Mouse (Mus musculus) testis, adult 2 months (tissue): ENCODE data around the gene Ccl11.

Experiments
- CTCF ChIP-seq: fragments of 200-500 bp; IDR thresholded peaks from 2 replicates; pipeline ENCODE4 v1.5.1; 2012; ENCODE audit warnings: low read depth, mild to moderate bottlenecking, inconsistent platforms, low read length, moderate library complexity; ENCODE audit not compliant: control insufficient read depth, insufficient read depth, insufficient replicate concordance
- POLR2A ChIP-seq: fragments of 200-500 bp; IDR thresholded peaks from 2 replicates; pipeline ENCODE4 v1.6.1; 2012; ENCODE audit warnings: low read depth, mild to moderate bottlenecking, inconsistent platforms, low read length, moderate library complexity; ENCODE audit not compliant: control insufficient read depth

DNA sequence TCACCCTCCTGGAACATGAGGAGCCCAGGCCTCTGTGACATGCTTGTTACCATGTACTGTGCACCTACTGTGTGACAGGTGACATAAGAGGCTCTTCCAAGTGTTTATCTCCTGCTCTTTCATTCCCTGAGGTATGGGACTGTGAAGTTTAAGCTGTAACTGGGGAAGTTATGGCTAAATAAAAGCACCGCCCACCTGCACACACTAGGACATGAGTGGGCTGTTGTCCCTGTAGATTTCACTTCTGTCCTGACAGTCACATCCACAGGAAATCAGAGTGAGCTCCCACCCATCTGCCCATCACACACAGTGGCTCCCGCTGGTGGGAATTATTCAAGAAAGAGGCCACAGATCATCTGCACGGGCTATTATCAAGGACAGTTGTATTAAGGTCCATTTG is 47.5 kb upstream of the Ccl11 start:
- TF ChIP-seq POLR2A: no peak
- TF ChIP-seq CTCF: no peak
